Mouse (Mus musculus) inflammation-experienced regulatory T-cells, adult 6 months (primary cell): Measurements from ENCODE around the gene Ssr2. TPM values are rescaled to one million over a fixed set of nuclear protein-coding genes. Genes with fewer than 3 reads are reported as not detected.
"Not testable (repeated sequence)": the region's sequence is repeated elsewhere in the genome, so short reads cannot be mapped to it uniquely, and the experiment has no call there.

ENCODE experiments used
- ATAC-seq: one replicate; pipeline ENCODE4 v1.8.0; 2017
- polyA plus RNA-seq, 3 experiments: library from polyadenylated mRNA; unstranded; fragments of 100-300 nt; shearing (Covaris generic); gene quantifications; one replicate each; pipeline ENCODE4 v1.2.1; 2017

Ssr2 gene
- polyA plus RNA-seq, 3 experiments from 2014 or later, result 131 to 197 (median 161) TPM

GRCm38 (mm10) chr3:88603714-88604161 is 28.1 kb downstream of the Ssr2 start:
- peak; percentile 58 for ATAC-seq

GRCm38 (mm10) chr3:88604863-88605262 is 29.2 kb downstream of the Ssr2 start:
- no peak for ATAC-seq

GRCm38 (mm10) chr3:88605666-88606065 is 30.0 kb downstream of the Ssr2 start, which contains the start of gene Arhgef2:
Gene Arhgef2, plus strand, starts transcription at chr3:88605966.
- ATAC-seq, result not testable (repeated sequence)

- ATAC-seq, result peak; percentile 94
Observed at GRCm38 (mm10) chr3:88607065-88607757, 31.5 kb downstream of the Ssr2 start.

- ATAC-seq, result peak; percentile 8
Observed at GRCm38 (mm10) chr3:88607758-88608138, 32.1 kb downstream of the Ssr2 start.

- ATAC-seq, result no peak
Observed at GRCm38 (mm10) chr3:88609066-88609465, 33.4 kb downstream of the Ssr2 start.

- ATAC-seq, result no peak
Observed at GRCm38 (mm10) chr3:88614418-88614817, 38.7 kb downstream of the Ssr2 start.

- ATAC-seq, result no peak
Observed at GRCm38 (mm10) chr3:88615117-88615516, 39.4 kb downstream of the Ssr2 start.

GRCm38 (mm10) chr3:88615902-88616391 is 40.3 kb downstream of the Ssr2 start:
- ATAC-seq, result no peak

GRCm38 (mm10) chr3:88616951-88617500 is 41.4 kb downstream of the Ssr2 start:
- ATAC-seq, result no peak

- ATAC-seq, result no peak
Observed at GRCm38 (mm10) chr3:88618074-88618871, 42.6 kb downstream of the Ssr2 start.

- ATAC-seq, result no peak
Observed at GRCm38 (mm10) chr3:88619113-88620097, 43.7 kb downstream of the Ssr2 start.

GRCm38 (mm10) chr3:88620146-88620991 is 44.7 kb downstream of the Ssr2 start:
- no peak for ATAC-seq

- ATAC-seq, result peak; percentile 57
Observed at GRCm38 (mm10) chr3:88620992-88621536, 45.4 kb downstream of the Ssr2 start.

- ATAC-seq, result no peak
Observed at GRCm38 (mm10) chr3:88621537-88622112, 45.9 kb downstream of the Ssr2 start.

GRCm38 (mm10) chr3:88622113-88622940 is 46.7 kb downstream of the Ssr2 start:
- peak; percentile 37 for ATAC-seq

GRCm38 (mm10) chr3:88622941-88623345 is 47.3 kb downstream of the Ssr2 start:
- peak; percentile 20 for ATAC-seq

- no peak for ATAC-seq
Observed at GRCm38 (mm10) chr3:88623346-88624135, 47.9 kb downstream of the Ssr2 start.

- ATAC-seq, result no peak
Observed at GRCm38 (mm10) chr3:88624324-88624723, 48.6 kb downstream of the Ssr2 start.
